Mouse (Mus musculus) liver, embryonic 11.5 days (tissue): ENCODE data around the gene Rnf220. TPM values are rescaled to one million over a fixed set of nuclear protein-coding genes. Genes with fewer than 3 reads are reported as not detected.
A peak's percentile ranks its signal among the peaks of the same experiment; 100 is the strongest.

ENCODE experiments used
- ATAC-seq: fragments of 200-750 bp; cut with Nextera tagmentation; replicated peaks from 2 replicates; pipeline ENCODE4 v1.8.0; 2017; ENCODE audit warnings: moderate number of reproducible peaks, mild to moderate bottlenecking, moderate TSS enrichment, moderate library complexity; ENCODE audit not compliant: low FRiP score
- DNase-seq: peaks from one replicate; pipeline ENCODE4 v3.0.0-alpha.2; 2017; ENCODE audit warnings: low spot score
- H3K27ac ChIP-seq: fragments of 300-500 bp; sonication (generic); 2 replicates; pipeline ENCODE4 v1.5.1; 2014; ENCODE audit warnings: mild to moderate bottlenecking, low read depth, low read length, control low read depth
- H3K27me3 ChIP-seq: fragments of 300-500 bp; sonication (generic); replicated peaks from 2 replicates; pipeline ENCODE4 v1.6.1; 2014; ENCODE audit warnings: low read length, mixed read lengths; ENCODE audit not compliant: control insufficient read depth, insufficient read depth
- H3K36me3 ChIP-seq: fragments of 300-500 bp; sonication (generic); 2 replicates; pipeline ENCODE4 v1.6.1; 2014; ENCODE audit warnings: mild to moderate bottlenecking, low read length, moderate library complexity, mixed read lengths; ENCODE audit not compliant: control insufficient read depth, insufficient read depth
- H3K4me1 ChIP-seq: fragments of 300-500 bp; sonication (generic); replicated peaks from 2 replicates; pipeline ENCODE4 v1.6.1; 2014; ENCODE audit warnings: low read length, mixed read lengths; ENCODE audit not compliant: control insufficient read depth, insufficient read depth
- H3K4me2 ChIP-seq: fragments of 300-500 bp; sonication (generic); 2 replicates; pipeline ENCODE4 v1.6.1; 2014; ENCODE audit warnings: mild to moderate bottlenecking, control low read depth, moderate library complexity
- H3K4me3 ChIP-seq: fragments of 300-500 bp; sonication (generic); 2 replicates; pipeline ENCODE4 v1.5.1; 2014; ENCODE audit warnings: low read depth, low read length, control low read depth
- H3K9ac ChIP-seq: fragments of 300-500 bp; sonication (generic); 2 replicates; pipeline ENCODE4 v1.6.1; 2014; ENCODE audit warnings: low read depth, low read length, control low read depth
- H3K9me3 ChIP-seq: fragments of 300-500 bp; sonication (generic); 2 replicates; pipeline ENCODE4 v1.6.1; 2016; ENCODE audit warnings: low read length, inconsistent platforms, mixed read lengths; ENCODE audit not compliant: control insufficient read depth
- WGBS: fragments of 180-500 bp; shearing (Covaris S2); extraction: QIAGEN DNeasy Blood & Tissue Kit; methylation state at CpG from one replicate; pipeline ENCODE4 v1.1.7; 2014; 5-methylcytosine and 5-hydroxymethylcytosine counted together
- polyA plus RNA-seq: library from polyadenylated mRNA; unstranded; fragments of >200 nt; fragmentation: Nextera tagmentation; extraction: Ambion mirVana; gene quantifications from 2 replicates; pipeline ENCODE4 v1.2.1, GENCODE M21; 2014

The Rnf220 gene
- polyA plus RNA-seq, 1 experiment from 2014 or later: 70.9 TPM

DNA sequence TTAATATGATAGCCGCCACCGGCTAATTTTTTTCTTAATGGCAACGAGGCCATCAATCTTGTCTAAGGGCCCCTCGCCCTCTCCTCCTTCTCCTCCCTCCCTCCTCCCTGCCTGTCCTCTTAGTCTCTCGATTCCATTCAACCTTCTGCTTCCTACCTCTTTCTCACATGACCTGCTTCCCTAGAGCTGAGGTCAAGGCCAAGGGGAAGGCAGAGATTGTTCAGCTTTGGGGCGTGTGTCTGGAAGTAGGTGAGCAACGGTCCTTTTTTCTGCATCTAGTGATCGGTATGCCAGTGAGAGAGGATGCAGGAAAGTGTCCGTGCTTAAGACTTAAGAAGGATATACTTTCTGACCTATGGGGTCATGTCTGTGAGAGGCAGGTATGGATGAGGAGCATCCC, 199.0 kb downstream of the Rnf220 start:
- WGBS: 76% methylated on average over 9 of the region's 9 CpGs
- Histone ChIP-seq H3K4me1 (0 out of 2 replicates have a peak, but pooled peaks cover 3% of the 10 kb centered on the region), H3K4me2 (no peak overlapping the region), H3K4me3 (no peak overlapping the region), H3K36me3 (no peaks in the 10 kb centered on the region), H3K27ac (no peak overlapping the region), H3K9ac (no peak overlapping the region), H3K9me3 (no peaks in the 10 kb centered on the region), H3K27me3 (peaks cover 23% of the 10 kb centered on the region)
- no peak for ATAC-seq
- DNase-seq: no peak

- no peak for ATAC-seq
- Histone ChIP-seq H3K4me2 (no peak overlapping the region), H3K4me3 (no peak overlapping the region), H3K9ac (no peak overlapping the region), H3K36me3 (no peaks in the 10 kb centered on the region), H3K4me1 (no peaks in the 10 kb centered on the region), H3K27me3 (peaks cover 15% of the 10 kb centered on the region), H3K27ac (no peak overlapping the region), H3K9me3 (no peaks in the 10 kb centered on the region)
- WGBS: 83% methylated on average over 19 of the region's 19 CpGs
- DNase-seq: no peak
Measured at GRCm38 (mm10) chr4:117296849-117297593, 199.8 kb downstream of the Rnf220 start.

DNA sequence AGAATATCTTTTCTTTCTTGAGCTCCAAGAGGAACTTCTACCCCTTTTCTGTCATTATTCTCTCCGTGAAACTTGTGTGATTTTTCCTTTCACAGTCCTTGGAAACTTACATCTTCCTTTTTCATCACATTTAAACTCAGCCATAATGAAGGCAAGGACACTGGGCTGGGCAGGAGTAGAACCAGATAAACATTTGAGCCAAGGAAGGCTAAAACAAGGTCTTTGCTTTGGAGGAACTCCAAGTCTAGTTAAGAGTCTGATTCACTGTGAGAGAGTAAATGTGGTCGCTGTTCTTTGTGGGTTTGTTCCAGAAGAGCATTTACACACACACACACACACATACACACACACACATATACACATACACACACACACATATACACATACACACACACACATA, 205.2 kb downstream of the Rnf220 start:
- Histone ChIP-seq H3K4me1 (peaks cover 13% of the 10 kb centered on the region), H3K4me3 (no peak overlapping the region), H3K27ac (no peak overlapping the region), H3K4me2 (no peak overlapping the region), H3K9ac (no peak overlapping the region), H3K9me3 (no peaks in the 10 kb centered on the region), H3K36me3 (peaks cover 4% of the 10 kb centered on the region; the same call in 1 of the 2 replicates), H3K27me3 (no peaks in the 10 kb centered on the region)
- ATAC-seq: no peak
- WGBS: 79% methylated on average over 2 of the region's 2 CpGs
- no peak for DNase-seq

DNA sequence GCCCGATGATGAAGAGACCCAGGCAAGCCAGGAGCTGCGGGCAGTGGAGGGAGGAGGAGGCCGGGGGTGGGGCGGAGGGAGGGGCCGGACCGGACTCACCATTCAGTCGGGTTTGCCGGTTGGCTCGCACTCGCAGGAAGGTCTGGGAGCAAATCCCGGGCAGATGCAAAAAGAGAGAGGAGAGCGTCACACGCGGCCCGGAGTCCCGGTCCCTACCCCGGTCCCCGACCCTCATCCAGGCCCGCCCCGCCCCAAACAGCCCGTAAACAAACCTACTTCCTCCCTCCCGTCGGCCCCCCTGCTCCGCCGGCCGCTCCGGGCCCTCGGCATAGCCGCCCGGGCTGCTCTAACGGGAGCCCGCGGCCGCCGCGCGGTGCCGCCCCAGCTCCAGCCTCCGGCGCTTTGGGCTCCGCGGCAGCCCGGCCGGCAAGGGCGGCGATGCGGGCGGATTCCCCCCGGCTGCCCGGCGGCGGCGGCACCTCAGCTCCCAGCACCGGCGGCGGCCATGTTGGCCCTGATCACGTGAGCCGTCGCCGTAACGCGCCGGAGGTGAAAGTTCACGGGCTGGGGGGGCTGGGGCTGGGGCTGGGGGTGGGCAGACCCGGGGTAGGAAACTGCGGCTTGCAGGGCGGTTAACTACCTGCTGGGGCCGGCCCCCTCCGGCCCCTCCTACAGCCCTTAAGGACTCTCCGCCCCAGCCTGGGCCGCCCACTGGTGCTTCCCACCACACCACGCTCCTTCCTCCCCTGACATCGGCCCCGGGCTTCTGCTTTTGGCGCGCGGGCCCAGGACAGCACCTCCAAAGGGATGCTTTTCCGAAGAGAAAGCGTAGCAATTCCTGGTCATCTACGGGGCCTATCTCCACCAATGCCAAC, 207.7 kb downstream of the Rnf220 start:
- Histone ChIP-seq H3K9ac (peak overlapping the region; percentile 84), H3K27me3 (no peaks in the 10 kb centered on the region), H3K4me3 (peak overlapping the region; percentile 81), H3K9me3 (no peaks in the 10 kb centered on the region), H3K4me2 (peak overlapping the region; percentile 75), H3K27ac (peak overlapping the region; percentile 97), H3K36me3 (peaks cover 23% of the 10 kb centered on the region), H3K4me1 (peaks cover 13% of the 10 kb centered on the region)
- WGBS: 2% methylated on average over 77 of the region's 80 CpGs
- peak; percentile 86 for DNase-seq
- ATAC-seq: peak; percentile 89

DNA sequence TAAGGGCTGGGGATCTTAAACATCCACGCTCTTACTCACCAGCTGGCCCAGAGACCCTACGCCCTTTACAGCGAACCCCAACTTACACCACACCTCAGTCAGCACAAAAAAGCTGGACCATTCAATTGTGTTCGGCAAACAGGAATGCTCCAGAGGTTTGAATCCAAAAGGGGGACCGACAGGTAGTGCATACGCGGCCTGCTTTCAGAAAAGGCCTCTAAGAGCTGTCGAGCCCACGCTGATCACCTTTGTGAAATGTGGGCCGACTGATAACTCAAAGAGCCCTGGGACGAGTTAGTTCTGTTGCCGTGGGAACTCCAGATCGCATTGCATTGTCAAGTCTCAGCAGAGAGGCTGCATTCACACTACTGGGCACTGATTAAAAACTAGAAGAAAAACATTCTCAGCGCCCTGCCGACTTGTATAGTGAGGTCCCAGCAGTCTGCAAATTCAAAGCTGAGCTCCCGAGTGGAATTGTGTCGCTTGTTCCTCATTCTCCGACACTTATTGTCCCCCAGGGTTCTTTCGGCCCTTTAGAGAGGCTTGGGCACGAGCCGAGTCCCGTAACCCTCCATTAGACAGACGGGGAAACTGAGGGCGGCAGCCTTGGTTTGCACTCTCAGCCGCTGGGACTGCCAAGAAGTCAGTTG, 208.4 kb downstream of the Rnf220 start:
- DNase-seq (no peak), ATAC-seq (peak; percentile 21)
- Histone ChIP-seq H3K9me3 (no peaks in the 10 kb centered on the region), H3K9ac (peak overlapping the region; percentile 84), H3K27ac (peak overlapping the region; percentile 97), H3K4me3 (peak overlapping the region; percentile 81), H3K4me2 (peak overlapping the region; percentile 75), H3K4me1 (peaks cover 17% of the 10 kb centered on the region), H3K27me3 (no peaks in the 10 kb centered on the region), H3K36me3 (peaks cover 23% of the 10 kb centered on the region)
- WGBS: 24% methylated on average over 25 of the region's 25 CpGs

GRCm38 (mm10) chr4:117284363-117284762, 212.5 kb downstream of the Rnf220 start:
- WGBS: 68% methylated on average over 4 of the region's 4 CpGs
- H3K4me3 ChIP-seq: no peak overlapping the region
- H3K27me3 ChIP-seq: no peaks in the 10 kb centered on the region
- peaks cover 35% of the 10 kb centered on the region for H3K36me3 ChIP-seq
- ATAC-seq (no peak), DNase-seq (no peak)
- H3K4me1 ChIP-seq: peaks cover 13% of the 10 kb centered on the region
- H3K9ac ChIP-seq: no peak overlapping the region
- H3K9me3 ChIP-seq: no peaks in the 10 kb centered on the region
- no peak overlapping the region for H3K27ac ChIP-seq
- no peak overlapping the region for H3K4me2 ChIP-seq

- Histone ChIP-seq H3K4me3 (no peak overlapping the region), H3K36me3 (peaks cover 40% of the 10 kb centered on the region), H3K27ac (no peak overlapping the region), H3K9ac (no peak overlapping the region), H3K4me1 (peaks cover 12% of the 10 kb centered on the region), H3K27me3 (no peaks in the 10 kb centered on the region), H3K9me3 (no peaks in the 10 kb centered on the region), H3K4me2 (no peak overlapping the region)
- no peak for DNase-seq
- WGBS: 48% methylated on average over 22 of the region's 22 CpGs
- no peak for ATAC-seq
Measured at GRCm38 (mm10) chr4:117283271-117284191, 213.3 kb downstream of the Rnf220 start.
